Mouse (Mus musculus): ENCODE data around the gene Zer1. TPM values are rescaled to one million over a fixed set of nuclear protein-coding genes. Genes with fewer than 3 reads are reported as not detected.

The Zer1 gene
- total and polyA plus RNA-seq, 3 experiments = 5.5 to 15.0 (median 13.4) TPM

GRCm38 (mm10) chr2:30078760-30079159 lies 45.6 kb downstream of the Zer1 start (continued):
- TF ChIP-seq PAX5 (IDR thresholded peaks at IDR 0.05; ENCODE audit: low read length) (no peak), TCF12 (IDR thresholded peaks at IDR 0.05; ENCODE audit: low read depth, low read length) (no peak)

- Histone ChIP-seq H3K36me3 (replicated peaks in 1 of 2; ENCODE audit: control insufficient read depth in 1 of 2, insufficient read depth in 1 of 2, low read length in 1 of 2) (peaks cover 4 to 42% of the 10 kb centered on the region in 2 experiments), H3K4me1 (ENCODE audit: control insufficient read depth in 1 of 2, insufficient read depth in 2 of 2) (peaks cover 7 to 15% of the 10 kb centered on the region in 2 experiments), H3K27ac (ENCODE audit: insufficient read depth, low read depth) (no peak overlapping the region), H3K4me3 (replicated peaks in 1 of 3; ENCODE audit: low read depth in 2 of 3, low read length in 2 of 3, poor library complexity in 1 of 3) (peak overlapping the region in 2 of 3 experiments; percentile 28 to 68), H3K27me3 (replicated peaks) (no peaks in the 10 kb centered on the region), H3K4me2 (ENCODE audit: insufficient read depth, low read depth, poor library complexity, severe bottlenecking) (no peak overlapping the region), H3K9me3 (replicated peaks; ENCODE audit: low read length) (no peaks in the 10 kb centered on the region), H3K9ac (ENCODE audit: insufficient read depth, low read depth) (no peak overlapping the region), H3K79me2 (replicated peaks; ENCODE audit: control insufficient read depth, extremely low read depth, insufficient read depth, poor library complexity, severe bottlenecking) (no peaks in the 10 kb centered on the region)
- dilution Hi-C loops (cut with MboI; ENCODE audit: extremely low pct_ligation_motif_present, extremely low pct_unique_long_range_greater_than_20kb, low sequenced_read_pairs) = no loop called here
- in situ Hi-C loops (cut with MboI; ENCODE audit: low pct_ligation_motif_present, low pct_unique_long_range_greater_than_20kb, low sequenced_read_pairs) = loop anchor here (5.0 kb wide), 1 partner anchor 36 kb away; no protein-coding TSS in a partner anchor
- 0 out of 2 replicates have a peak, but pooled peaks have one; percentile 12 for TF ChIP-seq TBP (conservative IDR thresholded peaks at IDR 0.05; ENCODE audit: low read depth, low read length)
- TF ChIP-seq KAT2A (IDR thresholded peaks at IDR 0.05; ENCODE audit: insufficient replicate concordance, low read length) = no peak
- TF ChIP-seq UBTF (IDR thresholded peaks at IDR 0.05; ENCODE audit: low read depth, low read length) = peak; percentile 25; the same call in 1 of the 2 replicates
- no peak for TF ChIP-seq CHD2 (IDR thresholded peaks at IDR 0.05; ENCODE audit: low read length)
- TF ChIP-seq POLR2A (IDR thresholded peaks at IDR 0.05; ENCODE audit: low read depth, low read length) = no peak
- no peak for DNase-seq (ENCODE audit: extremely low read depth)
These were observed 46.1 kb downstream of the Zer1 start for GRCm38 (mm10) chr2:30078349-30078712.

- DNase-seq (ENCODE audit: extremely low read depth) = peak; percentile 83
- in situ Hi-C loops (cut with MboI; ENCODE audit: low pct_ligation_motif_present, low pct_unique_long_range_greater_than_20kb, low sequenced_read_pairs) (loop anchor here (5.0 kb wide), 1 partner anchor 35 kb away; no protein-coding TSS in a partner anchor), dilution Hi-C loops (cut with MboI; ENCODE audit: extremely low pct_ligation_motif_present, extremely low pct_unique_long_range_greater_than_20kb, low sequenced_read_pairs) (no loop called here)
- Histone ChIP-seq H3K9me3 (replicated peaks; ENCODE audit: low read length) (no peaks in the 10 kb centered on the region), H3K4me1 (ENCODE audit: control insufficient read depth in 1 of 2, insufficient read depth in 2 of 2) (peaks cover 7 to 15% of the 10 kb centered on the region in 2 experiments), H3K9ac (ENCODE audit: insufficient read depth, low read depth) (peak within 1 kb of the TSS; percentile 51), H3K4me3 (replicated peaks in 1 of 3; ENCODE audit: low read depth in 2 of 3, low read length in 2 of 3, poor library complexity in 1 of 3) (peak within 1 kb of the TSS; percentile 64 to 68 (median 66)), H3K27me3 (replicated peaks) (no peaks in the 10 kb centered on the region), H3K36me3 (replicated peaks in 1 of 2; ENCODE audit: control insufficient read depth in 1 of 2, insufficient read depth in 1 of 2, low read length in 1 of 2) (peaks cover 8 to 45% of the 10 kb centered on the region in 2 experiments), H3K27ac (ENCODE audit: insufficient read depth, low read depth) (peak within 1 kb of the TSS; percentile 65), H3K79me2 (replicated peaks; ENCODE audit: control insufficient read depth, extremely low read depth, insufficient read depth, poor library complexity, severe bottlenecking) (no peaks in the 10 kb centered on the region), H3K4me2 (ENCODE audit: insufficient read depth, low read depth, poor library complexity, severe bottlenecking) (peak within 1 kb of the TSS; percentile 33; the same call in 1 of the 2 replicates)
- TF ChIP-seq GABPA (IDR thresholded peaks at IDR 0.05; ENCODE audit: insufficient replicate concordance, low read depth, low read length) (no peak), ZNF384 (IDR thresholded peaks at IDR 0.05; ENCODE audit: low read depth, low read length) (peak; percentile 59), USF2 (conservative IDR thresholded peaks at IDR 0.05; ENCODE audit: low read depth, low read length) (no peak), HCFC1 (IDR thresholded peaks at IDR 0.05; ENCODE audit: low read depth, low read length) (peak; percentile 63), RCOR1 (conservative IDR thresholded peaks at IDR 0.05; ENCODE audit: low read depth, low read length) (0 out of 2 replicates have a peak, but pooled peaks have one; percentile 48), SIN3A (IDR thresholded peaks at IDR 0.05; ENCODE audit: low read length) (peak; percentile 82; the same call in 1 of the 2 replicates), NELFE (IDR thresholded peaks at IDR 0.05; ENCODE audit: low read depth, low read length) (peak; percentile 89; the same call in 1 of the 2 replicates), MEF2A (IDR thresholded peaks at IDR 0.05; ENCODE audit: borderline replicate concordance, low read depth, low read length) (peak; percentile 73; the same call in 1 of the 2 replicates), POLR2AphosphoS2 (IDR thresholded peaks at IDR 0.05; ENCODE audit: low read depth, low read length) (no peak), JUN (IDR thresholded peaks at IDR 0.05; ENCODE audit: insufficient read depth, low read depth, low read length) (no peak), SMC3 (IDR thresholded peaks at IDR 0.05; ENCODE audit: low read depth, low read length) (peak; percentile 83), ELF1 (IDR thresholded peaks at IDR 0.05; ENCODE audit: low read depth, low read length) (peak; percentile 57; the same call in 1 of the 2 replicates), ZC3H11A (IDR thresholded peaks at IDR 0.05; ENCODE audit: low read depth, low read length) (no peak), KAT2A (IDR thresholded peaks at IDR 0.05; ENCODE audit: insufficient replicate concordance, low read length) (no peak), UBTF (IDR thresholded peaks at IDR 0.05; ENCODE audit: low read depth, low read length) (0 out of 2 replicates have a peak, but pooled peaks have one; percentile 42), POLR2A (IDR thresholded peaks at IDR 0.05; ENCODE audit: low read depth, low read length) (peak; percentile 62; the same call in 1 of the 2 replicates), CHD1 (IDR thresholded peaks at IDR 0.05; ENCODE audit: low read depth, low read length) (peak; percentile 58; the same call in 1 of the 2 replicates), MXI1 (IDR thresholded peaks at IDR 0.05; ENCODE audit: low read depth, low read length) (peak; percentile 83), IRF4 (IDR thresholded peaks at IDR 0.05; ENCODE audit: low read depth, low read length) (peak; percentile 81), ZKSCAN1 (IDR thresholded peaks at IDR 0.05; ENCODE audit: borderline replicate concordance, low read depth, low read length) (no peak), MAFK (IDR thresholded peaks at IDR 0.05; ENCODE audit: insufficient replicate concordance, low read length) (no peak), TCF12 (IDR thresholded peaks at IDR 0.05; ENCODE audit: low read depth, low read length) (peak; percentile 70; the same call in 1 of the 2 replicates), JUND (conservative IDR thresholded peaks at IDR 0.05; ENCODE audit: low read depth, low read length) (no peak), CTCF (conservative IDR thresholded peaks at IDR 0.05 in 1 of 2, IDR thresholded peaks at IDR 0.05 in 1 of 2; ENCODE audit: low read depth in 2 of 2, low read length in 2 of 2) (peak; percentile 43 to 100)
These were observed 46.7 kb downstream of the Zer1 start, which contains the start of gene Pkn3 for GRCm38 (mm10) chr2:30077502-30078348. TSS of gene Pkn3 (plus strand) at chr2:30077684.

All from CH12.LX (cell line).